Mouse (Mus musculus) intestine, postnatal 0 days (tissue): ENCODE measurements at regions not wholly inside any gene's neighbourhood (a gene's known extent, or its start where the extent isn't known, plus 50 kb on each side); places are given as distances from the start of the nearest gene placed in this dataset.

ENCODE experiments used
- ATAC-seq: fragments of 200-750 bp; cut with Nextera tagmentation; 2 replicates; pipeline ENCODE4 v1.8.0; 2017; ENCODE audit warnings: mild to moderate bottlenecking, moderate TSS enrichment, moderate library complexity
- H3K27ac ChIP-seq: fragments of 300-500 bp; sonication (generic); 2 replicates; pipeline ENCODE4 v1.5.1; 2014; ENCODE audit warnings: mild to moderate bottlenecking, low read depth, low read length, moderate library complexity
- H3K27me3 ChIP-seq: fragments of 300-500 bp; sonication (generic); replicated peaks from 2 replicates; pipeline ENCODE4 v1.6.1; 2014; ENCODE audit warnings: low read length, mixed read lengths; ENCODE audit not compliant: control insufficient read depth, insufficient read depth
- H3K36me3 ChIP-seq: fragments of 300-500 bp; sonication (generic); 2 replicates; pipeline ENCODE4 v1.6.1; 2014; ENCODE audit warnings: mild to moderate bottlenecking, moderate library complexity; ENCODE audit not compliant: control insufficient read depth, insufficient read depth
- H3K4me1 ChIP-seq: fragments of 300-500 bp; sonication (generic); replicated peaks from 2 replicates; pipeline ENCODE4 v1.6.1; 2014; ENCODE audit warnings: antibody characterized with exemption, low read length, mixed read lengths; ENCODE audit not compliant: control insufficient read depth, insufficient read depth
- H3K4me2 ChIP-seq: fragments of 300-500 bp; sonication (generic); replicated peaks from 2 replicates; pipeline ENCODE4 v1.6.1; 2014; ENCODE audit warnings: low read depth, mild to moderate bottlenecking, moderate library complexity
- H3K4me3 ChIP-seq: fragments of 300-500 bp; sonication (generic); 2 replicates; pipeline ENCODE4 v1.5.1; 2014; ENCODE audit warnings: low read depth, low read length
- H3K9ac ChIP-seq: fragments of 300-500 bp; sonication (generic); 2 replicates; pipeline ENCODE4 v1.6.1; 2014; ENCODE audit warnings: mild to moderate bottlenecking, low read depth, low read length
- H3K9me3 ChIP-seq: fragments of 300-500 bp; sonication (generic); 2 replicates; pipeline ENCODE4 v1.6.1; 2016; ENCODE audit warnings: mixed run types; ENCODE audit not compliant: control insufficient read depth
- CTCF ChIP-seq: sonication (generic); IDR thresholded peaks from 2 replicates; pipeline ENCODE4 v1.5.1; 2016; ENCODE audit warnings: low read depth, mild to moderate bottlenecking, control low read depth, antibody characterized with exemption, moderate library complexity
- WGBS: fragments of 180-500 bp; shearing (Covaris S2); extraction: QIAGEN DNeasy Blood & Tissue Kit; methylation state at CpG from one replicate; pipeline ENCODE4 v1.1.7; 2014; 5-methylcytosine and 5-hydroxymethylcytosine counted together

DNA sequence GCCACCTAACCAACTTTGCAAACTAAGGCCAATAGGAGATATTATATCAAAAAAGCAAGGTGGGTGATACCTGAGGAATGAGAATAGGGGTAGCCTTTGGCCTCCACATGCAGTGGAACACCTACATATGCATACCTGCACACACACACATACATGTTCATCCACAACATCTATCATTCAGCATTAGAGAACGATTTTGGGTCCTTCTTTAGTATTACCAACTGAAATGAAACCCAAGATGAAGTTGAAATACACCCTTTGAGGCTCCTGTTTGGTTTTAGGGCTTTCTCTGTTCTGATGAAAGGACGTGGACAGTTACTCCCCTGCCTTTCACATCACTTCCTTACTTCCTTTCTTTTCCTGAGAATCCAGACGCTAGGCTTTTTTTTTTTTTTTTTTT, 180.9 kb downstream of the Pax3 start:
- Histone ChIP-seq H3K4me3 (no peak overlapping the region), H3K27me3 (no peaks in the 10 kb centered on the region), H3K27ac (no peak overlapping the region), H3K9ac (no peak overlapping the region), H3K4me2 (no peak overlapping the region), H3K4me1 (no peaks in the 10 kb centered on the region), H3K36me3 (no peaks in the 10 kb centered on the region), H3K9me3 (no peaks in the 10 kb centered on the region)
- no peak for ATAC-seq
- 42% methylated on average over 3 of the region's 3 CpGs for WGBS
- no peak for TF ChIP-seq CTCF

GRCm38 (mm10) chr1:78013396-78013795, 183.5 kb downstream of the Pax3 start:
- 71% methylated on average over 3 of the region's 3 CpGs for WGBS
- ATAC-seq, result no peak
- no peak for TF ChIP-seq CTCF

DNA sequence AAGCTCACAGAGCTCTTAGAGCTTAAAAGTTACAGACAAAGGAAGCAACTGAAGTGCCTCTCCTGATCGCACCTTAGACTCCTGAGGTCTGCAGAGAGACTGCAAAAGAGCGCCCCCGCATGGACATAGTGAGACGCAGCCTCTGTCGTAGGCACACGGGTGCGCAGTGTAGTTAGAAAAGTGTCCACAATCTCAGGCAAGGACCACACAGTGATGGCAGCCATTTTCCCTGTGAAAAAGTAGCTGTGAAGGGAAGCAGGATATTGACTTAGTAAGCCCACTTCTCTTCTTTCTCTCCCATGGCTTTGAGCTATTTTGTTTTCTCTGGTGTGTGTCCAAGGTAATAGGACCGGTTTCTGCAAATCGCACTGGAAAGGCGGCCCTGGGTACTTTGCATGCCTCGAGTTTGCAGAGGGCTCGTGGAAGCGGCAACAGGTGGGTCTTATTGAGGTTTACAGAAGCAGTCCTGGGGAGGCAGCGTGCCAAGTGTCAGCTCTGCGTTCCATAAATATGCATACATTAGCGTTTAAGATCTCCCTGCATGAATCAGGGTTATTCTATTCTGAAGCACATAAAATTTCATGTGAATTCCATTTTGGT, 188.0 kb downstream of the Pax3 start:
- Histone ChIP-seq H3K4me2 (no peak overlapping the region), H3K27ac (no peak overlapping the region), H3K4me1 (no peaks in the 10 kb centered on the region), H3K9ac (no peak overlapping the region), H3K4me3 (no peak overlapping the region), H3K36me3 (no peaks in the 10 kb centered on the region), H3K27me3 (no peaks in the 10 kb centered on the region), H3K9me3 (no peaks in the 10 kb centered on the region)
- TF ChIP-seq CTCF, result peak; percentile 63
- WGBS, result 26% methylated on average over 16 of the region's 16 CpGs
- ATAC-seq, result no peak

More at GRCm38 (mm10) chr1:78013396-78013795, 183.5 kb downstream of the Pax3 start:
- Histone ChIP-seq H3K36me3 (no peaks in the 10 kb centered on the region), H3K27me3 (no peaks in the 10 kb centered on the region), H3K4me3 (no peak overlapping the region), H3K9ac (no peak overlapping the region), H3K27ac (no peak overlapping the region), H3K9me3 (no peaks in the 10 kb centered on the region), H3K4me2 (no peak overlapping the region), H3K4me1 (no peaks in the 10 kb centered on the region)

DNA sequence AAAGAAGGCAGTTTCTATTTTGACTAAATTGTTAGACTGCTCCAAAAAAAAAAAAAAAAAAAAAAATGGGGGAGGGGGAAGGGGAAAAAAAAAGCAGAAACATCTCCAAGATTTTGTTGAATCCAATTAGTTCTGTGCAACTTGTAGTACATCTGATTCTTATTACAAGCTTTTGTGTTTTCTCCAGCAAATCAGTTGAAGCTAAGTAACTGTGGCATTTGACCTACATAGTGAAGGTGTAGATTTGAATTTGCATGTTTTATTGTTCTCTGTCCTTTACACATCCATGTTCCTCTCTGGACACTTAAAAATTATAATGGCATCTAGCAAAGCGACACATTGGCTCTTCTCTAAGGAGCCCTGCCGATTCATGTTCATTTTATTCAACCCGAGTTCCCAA, 192.6 kb downstream of the Pax3 start:
- 92% methylated on average over 3 of the region's 3 CpGs for WGBS
- ATAC-seq, result no peak
- Histone ChIP-seq H3K4me3 (no peak overlapping the region), H3K9ac (no peak overlapping the region), H3K4me2 (no peak overlapping the region), H3K4me1 (no peaks in the 10 kb centered on the region), H3K36me3 (no peaks in the 10 kb centered on the region), H3K27me3 (no peaks in the 10 kb centered on the region), H3K9me3 (no peaks in the 10 kb centered on the region), H3K27ac (no peak overlapping the region)
- TF ChIP-seq CTCF, result no peak

GRCm38 (mm10) chr1:77998727-77999126, 198.2 kb downstream of the Pax3 start:
- TF ChIP-seq CTCF, result no peak
- no peak overlapping the region for H3K9ac ChIP-seq
- H3K9me3 ChIP-seq, result no peaks in the 10 kb centered on the region
- no peaks in the 10 kb centered on the region for H3K36me3 ChIP-seq
- H3K4me1 ChIP-seq, result no peaks in the 10 kb centered on the region
- H3K4me2 ChIP-seq, result no peak overlapping the region
- no peak for ATAC-seq
- H3K4me3 ChIP-seq, result no peak overlapping the region
- no peaks in the 10 kb centered on the region for H3K27me3 ChIP-seq
- H3K27ac ChIP-seq, result no peak overlapping the region
- WGBS, result 78% methylated on average over 3 of the region's 3 CpGs

DNA sequence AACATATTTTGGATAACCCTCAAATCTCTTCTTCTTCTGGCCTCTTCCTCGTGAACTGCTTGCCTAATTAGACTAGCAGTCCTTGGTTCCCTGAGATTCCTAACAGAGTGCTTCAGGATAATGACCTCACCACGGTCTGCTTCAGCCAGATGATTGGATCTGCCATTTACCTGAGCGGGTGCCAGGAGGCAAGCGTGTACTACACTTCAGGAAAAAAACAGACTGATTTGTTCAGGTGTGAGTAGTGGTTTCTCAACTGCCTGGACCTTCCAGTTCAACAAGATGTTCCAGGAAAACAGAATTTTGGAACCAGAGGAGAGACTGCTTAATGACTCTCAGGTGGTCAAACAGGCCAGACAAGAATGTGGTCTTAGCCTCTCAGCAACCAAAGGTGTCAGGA, 215.4 kb downstream of the Pax3 start:
- Histone ChIP-seq H3K4me3 (no peak overlapping the region), H3K4me1 (no peaks in the 10 kb centered on the region), H3K36me3 (no peaks in the 10 kb centered on the region), H3K4me2 (no peak overlapping the region), H3K27me3 (no peaks in the 10 kb centered on the region), H3K27ac (no peak overlapping the region), H3K9ac (no peak overlapping the region), H3K9me3 (no peaks in the 10 kb centered on the region)
- ATAC-seq, result no peak
- WGBS, result 48% methylated on average over 4 of the region's 4 CpGs
- no peak for TF ChIP-seq CTCF

- no peak overlapping the region for H3K4me2 ChIP-seq
- no peak for ATAC-seq
Measured at GRCm38 (mm10) chr1:77978696-77979095, 218.2 kb downstream of the Pax3 start.

More at GRCm38 (mm10) chr1:77978696-77979095, 218.2 kb downstream of the Pax3 start:
- Histone ChIP-seq H3K36me3 (no peaks in the 10 kb centered on the region), H3K4me1 (no peaks in the 10 kb centered on the region), H3K27me3 (no peaks in the 10 kb centered on the region), H3K9ac (no peak overlapping the region), H3K27ac (no peak overlapping the region), H3K9me3 (no peaks in the 10 kb centered on the region), H3K4me3 (no peak overlapping the region)
- 7% methylated on average over 7 of the region's 7 CpGs for WGBS
- TF ChIP-seq CTCF, result peak; percentile 91
